Mouse (Mus musculus): ENCODE measurements around the gene Npas2. TPM values are rescaled to one million over a fixed set of nuclear protein-coding genes. Genes with fewer than 3 reads are reported as not detected.

Gene Npas2
- polyA plus RNA-seq, 1 experiment from 2014 or later = 0.15 TPM

DNA sequence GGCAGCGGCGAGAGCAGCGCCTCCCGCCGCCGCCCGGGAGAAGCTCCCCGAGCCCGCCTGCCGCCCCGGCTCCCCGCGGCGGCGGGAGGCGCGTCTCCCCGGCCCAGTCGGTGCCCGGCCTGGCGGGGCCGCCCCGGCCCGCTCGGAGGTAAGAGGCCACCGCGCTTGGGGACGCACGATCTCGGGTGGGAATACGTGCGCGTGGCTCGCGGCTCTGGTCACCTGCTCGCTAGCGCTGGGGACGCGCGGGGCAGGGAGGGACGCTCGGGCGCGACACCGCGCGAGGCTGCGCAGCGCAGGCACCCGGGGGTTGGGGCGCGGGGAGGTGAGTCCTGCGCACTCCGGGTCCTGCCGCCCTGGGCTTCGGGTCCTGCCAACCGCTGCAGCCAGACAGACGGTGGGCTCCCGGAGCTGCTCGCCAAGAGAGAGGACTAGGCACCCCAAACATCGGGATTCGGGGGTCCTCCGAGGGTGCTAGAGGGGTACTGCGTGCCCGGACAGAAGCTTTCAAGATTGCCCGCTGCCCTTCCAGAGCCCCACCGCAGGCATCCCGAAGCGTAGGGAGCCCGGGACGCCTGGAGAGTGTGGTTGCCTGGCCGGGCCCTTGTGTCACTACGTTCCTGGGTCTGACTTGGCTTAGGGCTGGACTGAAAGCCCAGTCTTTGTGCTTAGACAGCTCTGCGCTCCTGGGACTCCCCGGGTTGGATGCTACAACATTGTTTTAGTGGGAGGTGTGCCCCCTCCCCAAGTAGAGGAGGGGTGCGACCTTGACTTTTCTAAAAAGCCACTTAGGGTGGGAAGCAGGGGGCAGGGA lies 538 bp downstream of the Npas2 start:
- Histone ChIP-seq H3K4me3 (peak overlapping the region; percentile 74), H3K4me1 (peaks cover 29% of the 10 kb centered on the region), H3K27ac (peak overlapping the region; percentile 72), H3K27me3 (ENCODE audit: low read depth, poor library complexity, severe bottlenecking) (peaks cover 77% of the 10 kb centered on the region), H3K36me3 (no peaks in the 10 kb centered on the region), H3K9me3 (replicated peaks) (no peaks in the 10 kb centered on the region)
- peak; percentile 61 for DNase-seq (ENCODE audit: low spot score)
- under 1% methylated on average over 66 of the region's 76 CpGs for WGBS

- peaks cover 77% of the 10 kb centered on the region for H3K27me3 ChIP-seq (ENCODE audit: low read depth, poor library complexity, severe bottlenecking)
- 3% methylated on average over 11 of the region's 11 CpGs for WGBS
These were observed 1.4 kb downstream of the Npas2 start for GRCm38 (mm10) chr1:39194959-39195358.

DNA sequence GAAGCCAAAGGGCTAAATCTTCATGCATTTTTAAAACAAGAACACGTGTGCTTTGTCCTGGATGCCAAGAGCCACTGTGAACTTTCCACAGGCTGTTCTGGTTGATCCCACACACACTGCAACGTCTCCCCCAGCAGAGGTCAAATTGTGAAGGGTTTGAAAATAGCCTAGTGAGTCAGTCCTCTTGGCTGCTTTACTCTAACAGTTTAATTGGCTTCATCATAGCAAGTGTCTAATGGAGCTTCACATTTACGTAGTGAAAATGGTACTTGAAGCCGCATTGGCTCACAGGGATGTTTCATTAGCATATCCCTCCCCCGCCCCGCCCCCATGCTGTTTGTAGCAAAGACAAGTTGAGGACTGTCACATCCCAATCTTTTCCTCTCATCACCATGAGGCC lies 2.6 kb downstream of the Npas2 start:
- no peak for DNase-seq (ENCODE audit: low spot score)
- no peak overlapping the region for H3K4me3 ChIP-seq
- WGBS = 44% methylated on average over 6 of the region's 6 CpGs
- H3K36me3 ChIP-seq = no peaks in the 10 kb centered on the region
- no peak overlapping the region for H3K27ac ChIP-seq
- peaks cover 29% of the 10 kb centered on the region for H3K4me1 ChIP-seq
- H3K9me3 ChIP-seq (replicated peaks) = no peaks in the 10 kb centered on the region
- H3K27me3 ChIP-seq (ENCODE audit: low read depth, poor library complexity, severe bottlenecking) = peaks cover 68% of the 10 kb centered on the region

More at GRCm38 (mm10) chr1:39194959-39195358, 1.4 kb downstream of the Npas2 start:
- H3K4me3 ChIP-seq = no peak overlapping the region
- H3K4me1 ChIP-seq = peaks cover 29% of the 10 kb centered on the region
- no peaks in the 10 kb centered on the region for H3K36me3 ChIP-seq
- H3K27ac ChIP-seq = no peak overlapping the region
- H3K9me3 ChIP-seq (replicated peaks) = no peaks in the 10 kb centered on the region
- no peak for DNase-seq (ENCODE audit: low spot score)

GRCm38 (mm10) chr1:39196676-39197375 lies 3.3 kb downstream of the Npas2 start:
- Histone ChIP-seq H3K27me3 (ENCODE audit: low read depth, poor library complexity, severe bottlenecking) (peaks cover 61% of the 10 kb centered on the region), H3K27ac (no peak overlapping the region), H3K4me3 (no peak overlapping the region), H3K9me3 (replicated peaks) (no peaks in the 10 kb centered on the region), H3K4me1 (peaks cover 29% of the 10 kb centered on the region), H3K36me3 (no peaks in the 10 kb centered on the region)
- WGBS = 70% methylated on average over 12 of the region's 12 CpGs
- DNase-seq (ENCODE audit: low spot score) = no peak

GRCm38 (mm10) chr1:39205021-39205420 lies 11.5 kb downstream of the Npas2 start:
- no peaks in the 10 kb centered on the region for H3K27me3 ChIP-seq (ENCODE audit: low read depth, poor library complexity, severe bottlenecking)
- H3K4me3 ChIP-seq = no peak overlapping the region
- H3K36me3 ChIP-seq = no peaks in the 10 kb centered on the region
- H3K4me1 ChIP-seq = no peaks in the 10 kb centered on the region
- H3K9me3 ChIP-seq (replicated peaks) = no peaks in the 10 kb centered on the region
- DNase-seq (ENCODE audit: low spot score) = no peak
- H3K27ac ChIP-seq = no peak overlapping the region
- 89% methylated on average over 10 of the region's 10 CpGs for WGBS

DNA sequence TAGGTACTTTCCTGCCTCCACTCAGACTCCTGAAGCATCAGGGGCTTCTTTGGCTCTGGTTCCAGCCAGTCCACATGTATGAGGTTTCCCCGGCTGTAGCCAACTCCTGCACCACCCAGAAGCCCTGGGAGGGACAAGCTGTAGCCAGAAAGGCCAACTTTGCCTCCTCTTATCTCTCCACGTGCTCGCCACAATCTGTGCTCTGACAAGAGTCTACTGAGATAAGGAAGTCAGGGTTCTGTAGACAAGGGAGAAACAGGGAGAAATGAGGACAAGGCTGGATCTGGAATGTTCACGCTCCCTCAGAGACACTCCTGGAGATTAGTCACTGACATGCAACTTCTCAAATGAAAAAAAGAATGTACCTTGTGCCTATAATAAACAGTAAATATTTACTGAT lies 12.2 kb downstream of the Npas2 start:
- H3K4me1 ChIP-seq = no peaks in the 10 kb centered on the region
- H3K4me3 ChIP-seq = no peak overlapping the region
- no peaks in the 10 kb centered on the region for H3K36me3 ChIP-seq
- H3K9me3 ChIP-seq (replicated peaks) = no peaks in the 10 kb centered on the region
- DNase-seq (ENCODE audit: low spot score) = no peak
- H3K27ac ChIP-seq = no peak overlapping the region
- WGBS = 80% methylated on average over 4 of the region's 4 CpGs
- H3K27me3 ChIP-seq (ENCODE audit: low read depth, poor library complexity, severe bottlenecking) = no peaks in the 10 kb centered on the region

DNA sequence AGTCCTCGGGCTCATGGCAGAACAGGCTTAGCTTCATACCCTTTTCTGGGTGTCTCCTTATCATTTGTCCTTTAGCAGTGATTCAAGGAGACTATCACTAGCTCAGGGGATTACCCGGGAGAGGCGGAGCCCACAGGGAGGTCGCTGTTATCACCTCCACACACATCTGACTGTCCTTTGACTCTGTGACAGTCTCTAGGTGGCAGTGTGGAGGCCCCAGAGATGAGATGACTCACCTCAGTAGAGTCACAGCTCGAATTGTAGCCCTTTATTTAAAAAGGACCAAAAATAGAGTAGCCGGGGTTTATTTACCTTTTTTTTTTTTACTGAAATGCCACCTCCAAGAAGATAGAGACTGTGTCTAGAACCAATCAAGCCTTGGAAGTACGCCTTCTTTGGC lies 13.4 kb downstream of the Npas2 start:
- Histone ChIP-seq H3K36me3 (no peaks in the 10 kb centered on the region), H3K4me1 (no peaks in the 10 kb centered on the region), H3K27ac (no peak overlapping the region), H3K9me3 (replicated peaks) (no peaks in the 10 kb centered on the region), H3K4me3 (no peak overlapping the region), H3K27me3 (ENCODE audit: low read depth, poor library complexity, severe bottlenecking) (no peaks in the 10 kb centered on the region)
- WGBS = 44% methylated on average over 7 of the region's 7 CpGs
- no peak for DNase-seq (ENCODE audit: low spot score)

DNA sequence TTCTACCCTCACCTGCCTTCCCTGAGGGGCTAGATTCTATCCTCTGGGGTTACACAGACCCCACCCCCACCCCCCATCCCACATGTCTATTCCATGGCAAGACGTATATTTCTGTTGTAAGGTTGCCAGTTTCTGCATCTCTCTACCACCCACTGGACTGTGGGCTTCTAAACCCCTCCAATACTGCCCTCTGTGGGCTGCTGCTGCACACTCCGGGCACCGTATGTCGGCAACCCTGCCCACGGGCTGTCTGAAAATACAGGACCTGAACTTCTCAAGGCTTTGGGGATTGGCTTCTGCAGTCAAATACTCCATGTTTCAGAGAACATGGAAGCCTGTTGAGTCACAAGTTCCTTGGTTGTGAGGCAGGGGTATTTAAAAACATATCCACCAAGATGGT lies 17.4 kb downstream of the Npas2 start:
- no peaks in the 10 kb centered on the region for H3K27me3 ChIP-seq (ENCODE audit: low read depth, poor library complexity, severe bottlenecking)
- no peak overlapping the region for H3K27ac ChIP-seq
- no peak overlapping the region for H3K4me3 ChIP-seq
- H3K4me1 ChIP-seq = no peaks in the 10 kb centered on the region
- DNase-seq (ENCODE audit: low spot score) = no peak
- H3K36me3 ChIP-seq = no peaks in the 10 kb centered on the region
- 87% methylated on average over 5 of the region's 5 CpGs for WGBS
- no peaks in the 10 kb centered on the region for H3K9me3 ChIP-seq (replicated peaks)

- H3K9me3 ChIP-seq (replicated peaks) = no peaks in the 10 kb centered on the region
- no peaks in the 10 kb centered on the region for H3K27me3 ChIP-seq (ENCODE audit: low read depth, poor library complexity, severe bottlenecking)
- no peak for DNase-seq (ENCODE audit: low spot score)
- H3K27ac ChIP-seq = no peak overlapping the region
- H3K4me1 ChIP-seq = no peaks in the 10 kb centered on the region
- H3K4me3 ChIP-seq = no peak overlapping the region
- H3K36me3 ChIP-seq = no peaks in the 10 kb centered on the region
- WGBS = 87% methylated on average over 6 of the region's 6 CpGs
These were observed 19.5 kb downstream of the Npas2 start for GRCm38 (mm10) chr1:39212982-39213381.

DNA sequence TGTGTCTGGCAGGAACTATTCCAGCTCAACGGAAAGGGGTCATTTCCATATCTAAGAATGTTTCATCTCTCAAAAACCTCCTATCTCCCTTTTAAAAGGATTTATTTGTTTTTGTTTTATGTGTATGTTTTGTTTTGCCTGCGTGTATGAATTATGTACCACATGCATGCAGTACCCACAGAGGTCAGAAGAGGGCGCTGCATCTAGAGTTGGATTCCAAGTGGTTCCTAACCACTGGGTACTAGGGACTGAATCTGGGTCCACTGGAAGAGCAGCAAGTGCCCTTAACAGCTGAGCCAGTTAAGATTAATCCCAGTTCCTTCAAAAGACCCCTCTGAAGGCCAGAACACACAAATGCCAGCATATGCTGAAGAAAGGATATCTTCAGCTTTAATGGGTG lies 24.1 kb downstream of the Npas2 start:
- DNase-seq (ENCODE audit: low spot score) = no peak
- Histone ChIP-seq H3K36me3 (no peaks in the 10 kb centered on the region), H3K9me3 (replicated peaks) (no peaks in the 10 kb centered on the region), H3K27ac (no peak overlapping the region), H3K4me1 (no peaks in the 10 kb centered on the region), H3K27me3 (ENCODE audit: low read depth, poor library complexity, severe bottlenecking) (no peaks in the 10 kb centered on the region), H3K4me3 (no peak overlapping the region)
- 82% methylated on average over 3 of the region's 3 CpGs for WGBS

- no peak for DNase-seq (ENCODE audit: low spot score)
- Histone ChIP-seq H3K27me3 (ENCODE audit: low read depth, poor library complexity, severe bottlenecking) (no peaks in the 10 kb centered on the region), H3K4me1 (no peaks in the 10 kb centered on the region), H3K9me3 (replicated peaks) (no peaks in the 10 kb centered on the region), H3K4me3 (no peak overlapping the region), H3K36me3 (no peaks in the 10 kb centered on the region), H3K27ac (no peak overlapping the region)
- WGBS = 95% methylated on average over 5 of the region's 5 CpGs
These were observed 34.9 kb downstream of the Npas2 start for GRCm38 (mm10) chr1:39228401-39228800.

DNA sequence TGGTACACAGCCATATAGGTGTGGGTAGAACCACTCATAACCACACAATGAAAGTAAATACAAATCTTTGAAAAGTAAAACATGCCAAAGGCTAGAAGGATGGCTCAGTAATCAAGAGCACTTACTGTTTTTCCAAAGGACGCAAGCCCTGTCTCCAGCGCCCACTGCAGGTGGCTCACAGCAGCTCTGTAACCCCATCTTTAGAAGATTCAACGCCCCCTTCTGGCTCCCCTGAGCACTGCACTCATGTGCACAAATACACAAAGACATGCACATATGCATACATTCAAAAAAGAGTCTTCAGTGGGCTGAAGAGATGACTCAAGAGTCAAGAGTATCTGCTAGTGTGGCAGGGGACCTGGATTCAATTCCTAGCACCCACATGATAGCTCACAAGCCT lies 36.5 kb downstream of the Npas2 start:
- Histone ChIP-seq H3K4me3 (no peak overlapping the region), H3K9me3 (replicated peaks) (no peaks in the 10 kb centered on the region), H3K27me3 (ENCODE audit: low read depth, poor library complexity, severe bottlenecking) (no peaks in the 10 kb centered on the region), H3K36me3 (no peaks in the 10 kb centered on the region), H3K4me1 (no peaks in the 10 kb centered on the region), H3K27ac (no peak overlapping the region)
- 73% methylated on average over 3 of the region's 3 CpGs for WGBS
- DNase-seq (ENCODE audit: low spot score) = no peak

GRCm38 (mm10) chr1:39234815-39235449 lies 41.4 kb downstream of the Npas2 start:
- no peaks in the 10 kb centered on the region for H3K36me3 ChIP-seq
- no peak overlapping the region for H3K4me3 ChIP-seq
- H3K4me1 ChIP-seq = no peaks in the 10 kb centered on the region
- WGBS = 87% methylated on average over 11 of the region's 11 CpGs
- no peaks in the 10 kb centered on the region for H3K27me3 ChIP-seq (ENCODE audit: low read depth, poor library complexity, severe bottlenecking)
- no peak for DNase-seq (ENCODE audit: low spot score)
- H3K27ac ChIP-seq = no peak overlapping the region
- H3K9me3 ChIP-seq (replicated peaks) = no peaks in the 10 kb centered on the region

All from limb, embryonic 10.5 days (tissue).